Mouse (Mus musculus) stomach, postnatal 0 days (tissue): ENCODE results near the gene Mob3b. TPM values are rescaled to one million over a fixed set of nuclear protein-coding genes. Genes with fewer than 3 reads are reported as not detected.

Experiments
- ATAC-seq: fragments of 200-750 bp; cut with Nextera tagmentation; 2 replicates; pipeline ENCODE4 v1.8.0; 2017; ENCODE audit not compliant: low FRiP score, low TSS enrichment
- DNase-seq: peaks from one replicate; pipeline ENCODE4 v3.0.0-alpha.2; 2016; ENCODE audit warnings: low spot score
- H3K27ac ChIP-seq: fragments of 300-500 bp; sonication (generic); replicated peaks from 2 replicates; pipeline ENCODE4 v1.5.1; 2014; ENCODE audit warnings: mild to moderate bottlenecking, control low read depth
- H3K27me3 ChIP-seq: fragments of 300-500 bp; sonication (generic); 2 replicates; pipeline ENCODE4 v1.6.1; 2014; ENCODE audit warnings: low read length; ENCODE audit not compliant: control insufficient read depth, insufficient read depth
- H3K36me3 ChIP-seq: fragments of 300-500 bp; sonication (generic); 2 replicates; pipeline ENCODE4 v1.6.1; 2014; ENCODE audit warnings: low read length, mixed read lengths; ENCODE audit not compliant: control insufficient read depth, insufficient read depth
- H3K4me1 ChIP-seq: fragments of 300-500 bp; sonication (generic); replicated peaks from 2 replicates; pipeline ENCODE4 v1.6.1; 2014; ENCODE audit warnings: antibody characterized with exemption; ENCODE audit not compliant: control insufficient read depth, insufficient read depth
- H3K4me2 ChIP-seq: fragments of 300-500 bp; sonication (generic); replicated peaks from 2 replicates; pipeline ENCODE4 v1.6.1; 2014; ENCODE audit warnings: low read depth, mild to moderate bottlenecking, control low read depth, moderate library complexity
- H3K4me3 ChIP-seq: fragments of 300-500 bp; sonication (generic); 2 replicates; pipeline ENCODE4 v1.5.1; 2014; ENCODE audit warnings: low read depth, low read length, control low read depth
- H3K9ac ChIP-seq: fragments of 300-500 bp; sonication (generic); 2 replicates; pipeline ENCODE4 v1.6.1; 2014; ENCODE audit warnings: mild to moderate bottlenecking, low read length, control low read depth, mixed read lengths
- H3K9me3 ChIP-seq: fragments of 300-500 bp; sonication (generic); 2 replicates; pipeline ENCODE4 v1.6.1; 2016; ENCODE audit warnings: low read length; ENCODE audit not compliant: control insufficient read depth
- CTCF ChIP-seq: IDR thresholded peaks from 2 replicates; pipeline ENCODE4 v1.5.1; 2016; ENCODE audit warnings: antibody characterized with exemption, low read depth, mild to moderate bottlenecking, moderate library complexity
- EP300 ChIP-seq: optimal IDR thresholded peaks from 2 replicates; pipeline ENCODE3; 2016; ENCODE audit warnings: antibody characterized with exemption
- WGBS: fragments of 180-500 bp; shearing (Covaris S2); extraction: QIAGEN DNeasy Blood & Tissue Kit; methylation state at CpG from one replicate; pipeline ENCODE4 v1.1.7; 2014; 5-methylcytosine and 5-hydroxymethylcytosine counted together
- polyA plus RNA-seq: library from polyadenylated mRNA; unstranded; fragments of >200 nt; fragmentation: Nextera tagmentation; extraction: Ambion mirVana; gene quantifications from 2 replicates; pipeline ENCODE4 v1.2.1, GENCODE M21; 2015

The Mob3b gene
- polyA plus RNA-seq, 1 experiment from 2014 or later = 15.0 TPM

DNA sequence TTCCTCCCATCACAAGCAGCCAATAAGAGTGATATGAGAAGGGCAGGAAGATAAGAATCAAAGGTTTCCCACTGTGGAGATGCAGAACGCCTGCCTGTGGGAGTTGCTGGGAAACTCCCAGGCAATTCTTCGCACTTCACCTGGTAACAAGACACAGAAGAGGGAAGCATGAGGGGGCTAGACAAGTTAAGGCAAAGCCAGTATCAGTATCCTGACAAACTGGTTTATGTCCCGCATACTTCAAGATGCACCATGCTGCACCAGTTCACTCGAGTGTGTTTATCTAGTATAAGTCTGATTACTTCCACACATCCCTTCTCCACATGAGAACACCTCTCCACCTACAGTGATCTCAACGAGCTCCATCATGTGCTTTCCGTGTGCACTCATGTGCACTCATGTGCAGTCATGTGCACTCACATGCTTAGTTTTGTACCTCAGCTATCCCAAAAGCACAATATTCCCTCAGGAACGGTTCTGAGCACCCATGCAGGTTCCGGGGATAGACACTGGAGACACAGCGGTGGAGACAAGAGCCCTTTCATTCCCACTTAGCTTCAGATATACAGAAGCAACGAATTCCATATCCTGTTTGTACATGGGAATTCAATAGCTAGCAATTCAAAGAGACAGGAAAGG lies 74.7 kb downstream of the Mob3b start:
- Histone ChIP-seq H3K27me3 (no peaks in the 10 kb centered on the region), H3K9me3 (no peaks in the 10 kb centered on the region), H3K27ac (no peak overlapping the region), H3K9ac (no peak overlapping the region), H3K4me2 (no peak overlapping the region), H3K4me3 (no peak overlapping the region), H3K4me1 (no peaks in the 10 kb centered on the region; the same call in 1 of the 2 replicates), H3K36me3 (no peaks in the 10 kb centered on the region)
- 65% methylated on average over 10 of the region's 10 CpGs for WGBS
- no peak for ATAC-seq
- peak; percentile 6 for DNase-seq
- TF ChIP-seq EP300 = no peak
- no peak for TF ChIP-seq CTCF

DNA sequence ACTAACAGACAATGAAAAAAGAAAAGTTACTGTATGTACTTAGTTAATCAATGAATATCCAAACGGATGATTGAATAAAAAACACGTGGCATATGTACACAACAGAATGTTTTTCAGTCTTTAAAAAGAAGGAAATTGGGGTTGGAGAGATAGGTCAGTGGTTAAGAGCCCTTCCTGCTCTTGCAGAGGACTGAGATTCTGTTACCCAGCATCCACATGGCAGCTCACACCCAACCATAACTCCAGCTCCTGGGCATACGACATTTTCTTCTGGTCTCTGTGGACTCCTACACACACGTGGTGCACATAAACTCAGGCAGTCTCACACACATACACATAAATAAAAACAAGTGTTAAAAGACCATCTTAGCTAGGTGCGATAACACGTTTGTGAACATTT lies 77.0 kb downstream of the Mob3b start:
- TF ChIP-seq EP300 (no peak), CTCF (no peak)
- H3K9ac ChIP-seq = no peak overlapping the region
- 89% methylated on average over 6 of the region's 6 CpGs for WGBS

DNA sequence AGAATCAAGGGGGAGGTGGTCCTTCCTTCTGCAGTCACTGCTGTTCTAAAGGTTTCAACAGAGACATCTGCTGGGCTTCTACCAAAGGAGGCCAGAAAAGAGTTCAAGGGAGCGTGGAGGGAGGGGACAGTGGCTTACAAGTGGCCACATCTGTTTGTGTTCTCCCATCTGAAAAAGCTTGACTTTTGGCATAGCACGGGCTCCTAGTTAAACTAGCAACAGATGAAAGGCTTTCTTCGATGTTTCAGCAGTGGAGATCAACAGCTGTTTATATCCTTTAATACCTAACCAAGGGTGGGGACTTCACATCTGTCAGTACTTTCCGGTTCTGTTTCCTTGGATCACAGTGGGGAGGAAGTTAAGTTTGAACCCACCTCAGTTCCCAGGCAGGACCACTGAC lies 88.5 kb downstream of the Mob3b start:
- Histone ChIP-seq H3K27ac (no peak overlapping the region), H3K36me3 (no peaks in the 10 kb centered on the region), H3K4me3 (no peak overlapping the region), H3K9ac (no peak overlapping the region), H3K27me3 (no peaks in the 10 kb centered on the region), H3K9me3 (no peaks in the 10 kb centered on the region), H3K4me2 (no peak overlapping the region), H3K4me1 (no peaks in the 10 kb centered on the region)
- TF ChIP-seq CTCF (no peak), EP300 (no peak)
- 37% methylated on average over 4 of the region's 4 CpGs for WGBS
- ATAC-seq = no peak
- DNase-seq = no peak

More for the DNA sequence above, 77.0 kb downstream of the Mob3b start:
- no peak overlapping the region for H3K4me3 ChIP-seq
- no peak for ATAC-seq
- H3K27ac ChIP-seq = no peak overlapping the region
- no peak overlapping the region for H3K4me2 ChIP-seq
- H3K36me3 ChIP-seq = no peaks in the 10 kb centered on the region
- no peaks in the 10 kb centered on the region for H3K27me3 ChIP-seq
- no peak for DNase-seq
- H3K4me1 ChIP-seq = no peaks in the 10 kb centered on the region; the same call in 1 of the 2 replicates
- no peaks in the 10 kb centered on the region for H3K9me3 ChIP-seq

DNA sequence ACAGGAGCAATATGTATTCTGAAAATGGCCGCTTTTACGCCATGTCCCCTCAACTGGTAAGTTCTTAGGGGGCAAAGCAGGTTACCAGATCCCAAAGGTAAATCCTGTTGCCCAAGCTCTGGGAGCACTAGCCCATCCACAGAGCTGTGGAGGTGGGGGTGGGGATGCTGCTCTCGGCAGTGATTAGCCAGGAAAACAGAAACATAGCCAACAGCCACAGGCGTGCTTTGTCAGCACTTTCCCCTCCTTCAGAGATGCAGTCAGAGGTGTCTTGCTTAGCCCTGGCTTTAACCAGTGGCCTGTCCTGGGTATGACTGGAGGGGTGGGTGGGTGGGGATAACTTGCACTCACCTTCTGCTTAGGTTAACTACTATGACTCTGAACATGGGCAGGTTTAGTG lies 91.1 kb downstream of the Mob3b start:
- TF ChIP-seq CTCF (no peak), EP300 (no peak)
- Histone ChIP-seq H3K4me1 (no peaks in the 10 kb centered on the region), H3K27me3 (no peaks in the 10 kb centered on the region), H3K36me3 (no peaks in the 10 kb centered on the region), H3K9ac (no peak overlapping the region), H3K4me3 (no peak overlapping the region), H3K4me2 (no peak overlapping the region), H3K27ac (no peak overlapping the region), H3K9me3 (no peaks in the 10 kb centered on the region)
- DNase-seq (no peak), ATAC-seq (no peak)
- 85% methylated on average over 4 of the region's 4 CpGs for WGBS

DNA sequence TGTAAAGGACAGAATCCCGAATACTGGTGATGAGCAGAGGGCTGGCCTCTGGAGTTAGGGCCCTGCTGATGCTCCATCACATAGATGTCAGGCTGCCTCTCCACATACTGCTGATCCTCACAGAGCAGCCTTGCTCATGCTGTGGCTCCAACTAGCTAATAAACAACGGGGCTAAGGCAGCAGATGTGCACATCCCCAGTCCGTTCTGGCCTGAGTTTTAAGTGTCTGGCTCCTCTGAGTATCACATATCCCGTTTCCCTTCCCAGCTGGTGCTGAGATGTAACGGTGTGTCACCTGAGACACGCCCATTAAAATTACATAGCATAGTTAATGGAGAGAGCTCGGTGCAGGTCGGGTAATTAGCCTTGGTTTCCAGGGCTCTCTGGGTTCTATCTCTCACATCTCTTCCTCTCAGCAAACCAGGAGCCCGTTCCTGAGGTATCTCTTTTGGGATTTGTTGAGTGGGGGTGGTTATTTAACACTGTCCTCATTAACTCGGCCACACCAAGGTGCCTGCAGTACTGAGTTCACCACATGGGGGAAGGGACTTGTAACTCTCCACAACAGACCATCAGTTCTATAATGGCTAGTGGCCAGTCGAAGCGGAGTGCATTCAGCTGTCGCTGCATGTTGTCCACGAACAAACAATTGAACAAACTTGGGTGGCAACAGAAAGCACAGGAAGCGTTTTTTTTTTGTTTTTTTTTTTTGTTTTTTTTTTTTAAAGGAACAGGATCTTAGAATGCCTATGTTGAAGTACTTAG lies 92.0 kb downstream of the Mob3b start:
- WGBS = 41% methylated on average over 15 of the region's 15 CpGs
- Histone ChIP-seq H3K4me1 (no peaks in the 10 kb centered on the region), H3K36me3 (no peaks in the 10 kb centered on the region), H3K4me2 (no peak overlapping the region), H3K9ac (no peak overlapping the region), H3K27ac (no peak overlapping the region; the same call in 1 of the 2 replicates), H3K9me3 (no peaks in the 10 kb centered on the region), H3K4me3 (no peak overlapping the region), H3K27me3 (no peaks in the 10 kb centered on the region)
- DNase-seq (no peak), ATAC-seq (no peak)
- no peak for TF ChIP-seq EP300
- peak; percentile 43; the same call in 1 of the 2 replicates for TF ChIP-seq CTCF

DNA sequence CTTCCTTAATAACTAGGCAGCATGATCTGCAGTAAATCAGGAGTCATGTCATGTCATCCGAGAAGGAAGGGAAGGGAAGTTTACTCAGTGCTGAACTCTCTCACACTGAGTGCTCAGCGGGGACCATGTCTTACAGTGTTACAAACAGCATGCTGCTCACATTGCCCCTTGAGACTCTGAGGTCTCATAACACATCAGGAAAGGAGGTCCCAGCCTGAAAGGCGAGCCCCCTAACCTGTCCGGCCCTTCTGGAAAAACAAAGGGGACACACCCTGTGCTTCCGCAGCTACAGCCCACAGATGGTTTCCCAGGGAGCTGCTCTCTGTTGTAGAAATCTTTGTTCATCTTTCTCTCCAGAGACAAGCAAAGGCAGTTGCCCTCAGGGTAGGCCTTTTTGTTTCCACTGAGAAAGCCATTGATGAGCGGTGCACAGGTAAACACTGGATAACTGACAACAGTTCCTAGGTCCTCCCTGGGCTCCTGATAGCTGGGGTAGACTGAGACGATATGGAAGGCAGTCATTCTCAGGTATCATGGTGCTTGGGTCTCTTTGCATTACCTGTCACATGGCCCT lies 94.1 kb downstream of the Mob3b start:
- no peak overlapping the region for H3K27ac ChIP-seq
- WGBS = 53% methylated on average over 7 of the region's 7 CpGs
- H3K4me3 ChIP-seq = no peak overlapping the region
- no peak for TF ChIP-seq EP300
- no peak for TF ChIP-seq CTCF
- no peak overlapping the region for H3K4me2 ChIP-seq
- H3K4me1 ChIP-seq = no peaks in the 10 kb centered on the region
- H3K9ac ChIP-seq = no peak overlapping the region
- no peaks in the 10 kb centered on the region for H3K27me3 ChIP-seq
- no peaks in the 10 kb centered on the region for H3K36me3 ChIP-seq
- no peak for ATAC-seq
- DNase-seq = no peak
- no peaks in the 10 kb centered on the region for H3K9me3 ChIP-seq
